In the genomic region with DNA sequence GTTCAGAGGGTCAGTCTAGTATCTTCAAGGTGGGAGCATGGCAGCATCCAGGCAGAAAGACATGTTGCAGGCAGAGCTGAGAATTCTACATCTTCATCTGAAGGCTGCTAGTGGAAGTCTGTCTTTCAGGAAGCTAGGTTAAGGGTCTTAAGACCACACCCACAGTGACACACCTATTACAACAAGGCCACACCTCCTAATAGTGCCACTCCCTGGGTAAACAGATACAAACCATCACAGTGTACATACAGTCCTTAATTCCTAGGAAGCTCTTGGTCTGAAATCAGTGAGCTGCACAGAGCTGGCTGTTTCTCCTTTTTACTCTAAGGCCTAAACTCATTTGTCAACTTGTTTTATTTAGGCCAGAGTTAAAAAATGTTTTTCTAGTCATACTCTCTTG, we compare ENCODE assay signal across 27 mouse cellular contexts. TPM values are rescaled to one million over a fixed set of nuclear protein-coding genes. Genes with fewer than 3 reads are reported as not detected.
DNase-seq lines count a peak whose midpoint lies in the region; ATAC-seq and TF ChIP-seq lines count a peak whose summit lies in the region.
"Had no signal": no experiment of that assay in that cellular context is flagged by ENCODE, and none has a peak within 500 bp of the region (broad histone marks: within the 10 kb centered on the region; RNA-seq: fewer than 3 reads in every experiment).

No protein-coding gene starts in this region.

- no peaks in the 10 kb centered on the region for H3K36me3 ChIP-seq in lung, postnatal 0 days (ENCODE audit: insufficient read depth, low read length)
- H3K36me3 ChIP-seq in stomach, postnatal 0 days (ENCODE audit: control insufficient read depth, insufficient read depth, low read length) = no peaks in the 10 kb centered on the region; the same call in 1 of the 2 replicates
- H3K36me3 ChIP-seq in hindbrain, embryonic 16.5 days (ENCODE audit: control insufficient read depth, insufficient read depth, low read length) = no peaks in the 10 kb centered on the region
- H3K36me3 ChIP-seq: forebrain, embryonic 10.5 days; G1E; hindbrain, embryonic 12.5 days; hindbrain, embryonic 15.5 days had no signal

- intact Hi-C loops in gastrocnemius, adult 2 months (cut with DNase I) = no loop called here

- peak; percentile 36 for ATAC-seq in lung, postnatal 0 days
- peak; percentile 78 for ATAC-seq in stomach, postnatal 0 days (ENCODE audit: low FRiP score, low TSS enrichment)
- no peak for ATAC-seq in hindbrain, embryonic 16.5 days
- ATAC-seq: forebrain, embryonic 13.5 days; forebrain, embryonic 16.5 days; intestine, postnatal 0 days had no signal

- TF ChIP-seq EP300 in lung, postnatal 0 days (IDR thresholded peaks at IDR 0.05) = peak; percentile 96
- TF ChIP-seq EP300 in stomach, postnatal 0 days (optimal IDR thresholded peaks at IDR 0.05) = no peak

- peak overlapping the region; percentile 28; the same call in 1 of the 2 replicates for H3K27ac ChIP-seq in gastrocnemius, adult 2 months
- H3K27ac ChIP-seq in lung, postnatal 0 days (ENCODE audit: low read length) = peak overlapping the region; percentile 69; the same call in 1 of the 2 replicates
- peak overlapping the region; percentile 26; the same call in 1 of the 2 replicates for H3K27ac ChIP-seq in stomach, postnatal 0 days (replicated peaks)
- no peak overlapping the region for H3K27ac ChIP-seq in hindbrain, embryonic 16.5 days (ENCODE audit: low read depth, low read length)
- H3K27ac ChIP-seq: forebrain, embryonic 10.5 days; forebrain, embryonic 13.5 days; heart, embryonic 10.5 days; heart, embryonic 13.5 days; hindbrain, embryonic 12.5 days; hindbrain, embryonic 15.5 days had no signal

- DNase-seq in gastrocnemius, adult 2 months = no peak
- DNase-seq in gastrocnemius, adult 18-20 months (ENCODE audit: low spot score) = no peak
- DNase-seq in lung, postnatal 0 days (ENCODE audit: low spot score) = no peak
- DNase-seq in lung, postnatal 36 days = no peak
- no peak for DNase-seq in stomach, postnatal 0 days (ENCODE audit: low spot score)
- DNase-seq: adrenal gland, postnatal 10 days; adrenal gland, postnatal 36 days; cerebellum, adult 18-20 months; cerebellum, adult 9-10 months; cerebellum, postnatal 14 days; gastrocnemius, postnatal 25 days; heart, adult 18-20 months; heart, postnatal 14 days had no signal

- no peak overlapping the region for H3K4me3 ChIP-seq in gastrocnemius, adult 2 months
- no peak overlapping the region for H3K4me3 ChIP-seq in lung, postnatal 0 days (ENCODE audit: low read depth, low read length)
- H3K4me3 ChIP-seq in stomach, postnatal 0 days (ENCODE audit: low read depth, low read length) = no peak overlapping the region
- no peak overlapping the region for H3K4me3 ChIP-seq in hindbrain, embryonic 16.5 days (ENCODE audit: low read length)
- H3K4me3 ChIP-seq: forebrain, embryonic 10.5 days; forebrain, embryonic 13.5 days; heart, embryonic 10.5 days; heart, embryonic 13.5 days; hindbrain, embryonic 12.5 days; hindbrain, embryonic 15.5 days had no signal

- no peak overlapping the region for H3K4me2 ChIP-seq in lung, postnatal 0 days (replicated peaks; ENCODE audit: low read depth, low read length)
- no peak overlapping the region for H3K4me2 ChIP-seq in stomach, postnatal 0 days (replicated peaks; ENCODE audit: low read depth)
- no peak overlapping the region for H3K4me2 ChIP-seq in hindbrain, embryonic 16.5 days (ENCODE audit: low read length)
- H3K4me2 ChIP-seq: forebrain, embryonic 13.5 days; heart, embryonic 13.5 days; hindbrain, embryonic 12.5 days; hindbrain, embryonic 15.5 days had no signal

- H3K9ac ChIP-seq in lung, postnatal 0 days (replicated peaks; ENCODE audit: low read depth) = no peak overlapping the region
- H3K9ac ChIP-seq in stomach, postnatal 0 days (ENCODE audit: low read length) = no peak overlapping the region
- no peak overlapping the region for H3K9ac ChIP-seq in hindbrain, embryonic 16.5 days (ENCODE audit: low read depth, low read length)
- H3K9ac ChIP-seq: forebrain, embryonic 13.5 days; heart, embryonic 13.5 days; hindbrain, embryonic 12.5 days; hindbrain, embryonic 15.5 days had no signal

- peaks cover 12% of the 10 kb centered on the region for H3K4me1 ChIP-seq in lung, postnatal 0 days (ENCODE audit: insufficient read depth, low read depth, low read length)
- peaks cover 3% of the 10 kb centered on the region; the same call in 1 of the 2 replicates for H3K4me1 ChIP-seq in stomach, postnatal 0 days (replicated peaks; ENCODE audit: control insufficient read depth, insufficient read depth)
- H3K4me1 ChIP-seq in hindbrain, embryonic 16.5 days (ENCODE audit: control insufficient read depth, insufficient read depth, low read depth, low read length) = peaks cover 12% of the 10 kb centered on the region

- H3K9me3 ChIP-seq in lung, postnatal 0 days (ENCODE audit: low read length) = no peaks in the 10 kb centered on the region
- H3K9me3 ChIP-seq in stomach, postnatal 0 days (ENCODE audit: control insufficient read depth, low read length) = no peaks in the 10 kb centered on the region
- no peaks in the 10 kb centered on the region for H3K9me3 ChIP-seq in hindbrain, embryonic 16.5 days (ENCODE audit: control insufficient read depth, low read length)
- H3K9me3 ChIP-seq: forebrain, embryonic 10.5 days; forebrain, embryonic 13.5 days; heart, embryonic 10.5 days; heart, embryonic 13.5 days; hindbrain, embryonic 12.5 days; hindbrain, embryonic 15.5 days had no signal

- no peak for TF ChIP-seq CTCF in gastrocnemius, adult 2 months (IDR thresholded peaks at IDR 0.05)
- no peak for TF ChIP-seq CTCF in lung, postnatal 0 days (IDR thresholded peaks at IDR 0.05)
- TF ChIP-seq CTCF in stomach, postnatal 0 days (IDR thresholded peaks at IDR 0.05; ENCODE audit: low read depth) = no peak

- H3K27me3 ChIP-seq in lung, postnatal 0 days (replicated peaks; ENCODE audit: insufficient read depth, low read length) = no peaks in the 10 kb centered on the region
- H3K27me3 ChIP-seq in stomach, postnatal 0 days (ENCODE audit: control insufficient read depth, insufficient read depth, low read length) = no peaks in the 10 kb centered on the region
- no peaks in the 10 kb centered on the region for H3K27me3 ChIP-seq in hindbrain, embryonic 16.5 days (replicated peaks; ENCODE audit: control insufficient read depth, insufficient read depth, low read length)
- H3K27me3 ChIP-seq: forebrain, embryonic 13.5 days; heart, embryonic 13.5 days; hindbrain, embryonic 12.5 days; hindbrain, embryonic 15.5 days had no signal

RNA-seq across cellular contexts. Expression of a gene that starts 5.2 kb away (rescaled TPM):
- 10 to 100 TPM; 19.0 to 29.6 TPM for total RNA-seq in gastrocnemius, adult 2 months (2021)
- total RNA-seq in gastrocnemius, adult 18-20 months (2021) = 10 to 100 TPM; 28.5 to 36.3 TPM
- polyA plus RNA-seq in lung, postnatal 0 days (2015; fragmentation: Nextera tagmentation; extraction: Ambion mirVana) = 22.2 and 23.4 TPM in 2 replicates
- polyA plus RNA-seq in stomach, postnatal 0 days (2015; fragmentation: Nextera tagmentation; extraction: Ambion mirVana) = 10.7 and 11.5 TPM in 2 replicates
- polyA plus RNA-seq in hindbrain, embryonic 16.5 days (2015; fragmentation: Nextera tagmentation; extraction: Ambion mirVana) = 70.8 and 86.8 TPM in 2 replicates

RNA-seq across cellular contexts. Expression of a gene that starts 42.0 kb away (rescaled TPM):
- total RNA-seq in gastrocnemius, adult 2 months (2021) = not detected
- total RNA-seq in gastrocnemius, adult 18-20 months (2021) = not detected
- 4.6 and 6.8 TPM in 2 replicates for polyA plus RNA-seq in lung, postnatal 0 days (2015; fragmentation: Nextera tagmentation; extraction: Ambion mirVana)
- polyA plus RNA-seq in stomach, postnatal 0 days (2015; fragmentation: Nextera tagmentation; extraction: Ambion mirVana) = 0.12 and 0.27 TPM in 2 replicates
- 1.1 and 1.4 TPM in 2 replicates for polyA plus RNA-seq in hindbrain, embryonic 16.5 days (2015; fragmentation: Nextera tagmentation; extraction: Ambion mirVana)
- total RNA-seq: adrenal gland, adult 18-20 months; gastrocnemius, adult 8-10 months; gastrocnemius, postnatal 25 days; hematopoietic stem cell, adult 5-6 weeks had no signal
- polyA plus RNA-seq: embryonic facial prominence, embryonic 11.5 days; G1E; heart, embryonic 10.5 days had no signal

RNA-seq across cellular contexts. Expression of a gene that starts 54.8 kb away (rescaled TPM):
- 10 to 100 TPM; 55.7 to 57.8 TPM for total RNA-seq in gastrocnemius, adult 2 months (2021)
- 10 to 100 TPM; 56.2 to 60.8 TPM for total RNA-seq in gastrocnemius, adult 18-20 months (2021)
- polyA plus RNA-seq in lung, postnatal 0 days (2015; fragmentation: Nextera tagmentation; extraction: Ambion mirVana) = 7.3 and 8.0 TPM in 2 replicates
- 4.7 TPM in 2 replicates for polyA plus RNA-seq in stomach, postnatal 0 days (2015; fragmentation: Nextera tagmentation; extraction: Ambion mirVana)
- 8.9 and 9.2 TPM in 2 replicates for polyA plus RNA-seq in hindbrain, embryonic 16.5 days (2015; fragmentation: Nextera tagmentation; extraction: Ambion mirVana)
